In the genomic region with DNA sequence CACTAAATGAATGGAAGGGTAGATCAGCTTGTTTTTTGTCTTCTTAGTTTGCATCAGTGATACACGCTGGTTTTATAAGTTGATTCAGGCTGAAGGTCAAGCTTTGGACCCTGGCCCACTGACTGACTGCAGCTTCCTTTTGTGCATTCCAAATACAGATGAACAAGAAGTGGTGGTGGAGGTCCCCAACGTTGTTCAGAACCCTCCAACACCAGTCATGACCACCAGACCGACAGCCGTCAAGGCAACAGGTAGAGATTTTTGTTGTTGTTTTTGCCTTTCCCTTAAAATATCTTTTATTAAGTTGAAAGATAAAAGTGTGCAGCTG, we compare ENCODE assay signal across 8 mouse cellular contexts. TPM values are rescaled to one million over a fixed set of nuclear protein-coding genes. Genes with fewer than 3 reads are reported as not detected.
DNase-seq lines count a peak whose midpoint lies in the region; ATAC-seq and TF ChIP-seq lines count a peak whose summit lies in the region.

No protein-coding gene starts in this region.

- intact Hi-C loops in left cerebral cortex, adult 2 months (cut with DNase I) = loop anchor here (5.0 kb wide), 1 partner anchor 274 kb away; no protein-coding TSS in a partner anchor
- intact Hi-C loops in left cerebral cortex, postnatal 4 days (cut with DNase I) = no loop called here

- 14% methylated on average over 4 of the region's 4 CpGs for WGBS in forebrain, postnatal 0 days
- 36% methylated on average over 4 of the region's 4 CpGs for WGBS in limb, embryonic 10.5 days
- WGBS in neural tube, embryonic 15.5 days = 15% methylated on average over 4 of the region's 4 CpGs

- H3K4me3 ChIP-seq in left cerebral cortex, adult 2 months = peak overlapping the region; percentile 85
- H3K4me3 ChIP-seq in forebrain, postnatal 0 days (ENCODE audit: low read depth, low read length) = peak overlapping the region; percentile 89
- peak overlapping the region; percentile 81 for H3K4me3 ChIP-seq in limb, embryonic 10.5 days
- H3K4me3 ChIP-seq in neural tube, embryonic 15.5 days (replicated peaks) = peak overlapping the region; percentile 81

- peaks cover 4% of the 10 kb centered on the region; the same call in 1 of the 2 replicates for H3K4me1 ChIP-seq in forebrain, postnatal 0 days (ENCODE audit: insufficient read depth)
- H3K4me1 ChIP-seq in limb, embryonic 10.5 days = peaks cover 14% of the 10 kb centered on the region
- H3K4me1 ChIP-seq in neural tube, embryonic 15.5 days = peaks cover 35% of the 10 kb centered on the region

- H3K36me3 ChIP-seq in forebrain, postnatal 0 days (ENCODE audit: insufficient read depth) = peaks cover 10% of the 10 kb centered on the region; the same call in 1 of the 2 replicates
- peaks cover 44% of the 10 kb centered on the region for H3K36me3 ChIP-seq in limb, embryonic 10.5 days
- peaks cover 20% of the 10 kb centered on the region for H3K36me3 ChIP-seq in neural tube, embryonic 15.5 days

- no peak overlapping the region; the same call in 1 of the 2 replicates for H3K27ac ChIP-seq in left cerebral cortex, adult 2 months
- H3K27ac ChIP-seq in forebrain, postnatal 0 days (ENCODE audit: low read depth, low read length) = peak overlapping the region; percentile 99
- H3K27ac ChIP-seq in limb, embryonic 10.5 days = peak overlapping the region; percentile 92
- no peak overlapping the region for H3K27ac ChIP-seq in neural tube, embryonic 15.5 days (replicated peaks)

- DNase-seq in left cerebral cortex, adult 2 months (ENCODE audit: extremely low spot score in 1 of 2, low spot score in 2 of 2) = no peak
- no peak for DNase-seq in left cerebral cortex, postnatal 4 days
- DNase-seq in adrenal gland, postnatal 36 days = peak; percentile 40
- DNase-seq in forebrain, postnatal 0 days = no peak
- no peak for DNase-seq in limb, embryonic 10.5 days (ENCODE audit: low spot score)
- no peak for DNase-seq in natural killer cell, adult 2 months (ENCODE audit: low spot score in 2 of 2)

- no peaks in the 10 kb centered on the region for H3K27me3 ChIP-seq in forebrain, postnatal 0 days (ENCODE audit: insufficient read depth, low read length)
- H3K27me3 ChIP-seq in limb, embryonic 10.5 days (ENCODE audit: low read depth, poor library complexity, severe bottlenecking) = no peaks in the 10 kb centered on the region
- H3K27me3 ChIP-seq in neural tube, embryonic 15.5 days (replicated peaks) = no peaks in the 10 kb centered on the region

- ATAC-seq in forebrain, postnatal 0 days = no peak
- ATAC-seq in neural tube, embryonic 15.5 days (ENCODE audit: low FRiP score) = no peak
- ATAC-seq in granulocyte monocyte progenitor cell, adult 5-6 weeks (replicated peaks; ENCODE audit: poor library complexity, severe bottlenecking) = no peak

- peak overlapping the region; percentile 66 for H3K4me2 ChIP-seq in forebrain, postnatal 0 days (ENCODE audit: low read depth)
- peak overlapping the region; percentile 66 for H3K4me2 ChIP-seq in neural tube, embryonic 15.5 days

- H3K9me3 ChIP-seq in forebrain, postnatal 0 days (ENCODE audit: low read length) = no peaks in the 10 kb centered on the region
- H3K9me3 ChIP-seq in limb, embryonic 10.5 days (replicated peaks) = no peaks in the 10 kb centered on the region
- H3K9me3 ChIP-seq in neural tube, embryonic 15.5 days (replicated peaks) = no peaks in the 10 kb centered on the region

- H3K9ac ChIP-seq in forebrain, postnatal 0 days = peak overlapping the region; percentile 98
- peak overlapping the region; percentile 92 for H3K9ac ChIP-seq in neural tube, embryonic 15.5 days (replicated peaks)

- no peak for TF ChIP-seq CTCF in left cerebral cortex, adult 2 months (IDR thresholded peaks at IDR 0.05)
- no peak for TF ChIP-seq CTCF in forebrain, postnatal 0 days (IDR thresholded peaks at IDR 0.05; ENCODE audit: low read depth)

RNA-seq across cellular contexts. Expression of a gene that starts 1.3 kb away (rescaled TPM):
- 10 to 100 TPM; 63.1 to 72.4 TPM for total RNA-seq in left cerebral cortex, adult 2 months (2021)
- 100 to 1,000 TPM; 103 to 116 TPM for total RNA-seq in left cerebral cortex, postnatal 4 days (2021)
- total RNA-seq in adrenal gland, postnatal 36 days (2021) = 10 to 100 TPM; 46.3 to 52.0 TPM
- total RNA-seq in forebrain, postnatal 0 days (2014; rRNA removed) = 77.0 and 98.6 TPM in 2 replicates
- 28.4 and 48.8 TPM in 2 replicates for polyA plus RNA-seq in forebrain, postnatal 0 days (2015; fragmentation: Nextera tagmentation; extraction: Ambion mirVana)
- 106 and 125 TPM in 2 replicates for polyA plus RNA-seq in limb, embryonic 10.5 days (2016; fragmentation: Nextera tagmentation; extraction: Ambion mirVana)
- 90.9 and 95.6 TPM in 2 replicates for polyA plus RNA-seq in neural tube, embryonic 15.5 days (2015; fragmentation: Nextera tagmentation; extraction: Ambion mirVana)
- 96.3 and 133 TPM in 2 replicates for total RNA-seq in granulocyte monocyte progenitor cell, adult 5-6 weeks (2014; fragmentation: Nextera tagmentation)
- total RNA-seq in granulocyte monocyte progenitor cell, adult 5-6 weeks (2017) = 139 and 141 TPM in 2 replicates

RNA-seq across cellular contexts. Expression of a gene that starts 36.0 kb away (rescaled TPM):
- total RNA-seq in left cerebral cortex, adult 2 months (2021) = under 1 TPM; 0.38 to 0.72 TPM
- total RNA-seq in left cerebral cortex, postnatal 4 days (2021) = under 1 TPM; 0.36 to 0.66 TPM
- total RNA-seq in adrenal gland, postnatal 36 days (2021) = 1 to 10 TPM; 1.0 to 1.1 TPM
- total RNA-seq in forebrain, postnatal 0 days (2014; rRNA removed) = 1.0 and 1.1 TPM in 2 replicates
- polyA plus RNA-seq in forebrain, postnatal 0 days (2015; fragmentation: Nextera tagmentation; extraction: Ambion mirVana) = 0.58 and 0.77 TPM in 2 replicates
- polyA plus RNA-seq in limb, embryonic 10.5 days (2016; fragmentation: Nextera tagmentation; extraction: Ambion mirVana) = 0.33 and 0.36 TPM in 2 replicates
- 0.14 and 0.18 TPM in 2 replicates for polyA plus RNA-seq in neural tube, embryonic 15.5 days (2015; fragmentation: Nextera tagmentation; extraction: Ambion mirVana)
- total RNA-seq in granulocyte monocyte progenitor cell, adult 5-6 weeks (2014; fragmentation: Nextera tagmentation) = not detected in 2 replicates
- not detected in 2 replicates for total RNA-seq in granulocyte monocyte progenitor cell, adult 5-6 weeks (2017)

Comparison
In these comparisons a context has a peak if more than half of its experiments do, and no peak if none do; other contexts are left out.
1. DNase-seq: peak in adrenal gland, postnatal 36 days (2 of 2); none in left cerebral cortex, adult 2 months (0 of 2), left cerebral cortex, postnatal 4 days (single experiment), forebrain, postnatal 0 days (single experiment), limb, embryonic 10.5 days (single experiment) and natural killer cell, adult 2 months (0 of 2).
2. H3K27ac ChIP-seq: peak in forebrain, postnatal 0 days (single experiment) and limb, embryonic 10.5 days (single experiment); none in left cerebral cortex, adult 2 months (single experiment) and neural tube, embryonic 15.5 days (single experiment).
3. Peak in every context shown above with its lines, with median percentiles within 50 percentile points of each other: H3K4me3 ChIP-seq.